Mouse (Mus musculus) liver, embryonic 14.5 days (tissue): ENCODE measurements around the gene Ceacam18.

ENCODE experiments used
- CTCF ChIP-seq: IDR thresholded peaks from 2 replicates; pipeline ENCODE4 v1.5.1; 2016; ENCODE audit warnings: antibody characterized with exemption, low read depth, control low read depth
- EP300 ChIP-seq: IDR thresholded peaks from 2 replicates; pipeline ENCODE4 v1.6.1; 2016; ENCODE audit warnings: antibody characterized with exemption, low read depth

GRCm38 (mm10) chr7:43643046-43643652 lies 8.6 kb downstream of the Ceacam18 start:
- no peak for TF ChIP-seq CTCF
- no peak for TF ChIP-seq EP300
